Mouse (Mus musculus): ENCODE results near the gene Gipc1. TPM values are rescaled to one million over a fixed set of nuclear protein-coding genes. Genes with fewer than 3 reads are reported as not detected.

Gipc1 gene
- polyA plus RNA-seq, 1 experiment from 2014 or later: 181 TPM

- Histone ChIP-seq H3K27me3 (ENCODE audit: control insufficient read depth, insufficient read depth, low read length) (no peaks in the 10 kb centered on the region), H3K4me2 (ENCODE audit: low read depth) (no peak overlapping the region), H3K9ac (ENCODE audit: low read length) (no peak overlapping the region), H3K4me3 (ENCODE audit: low read depth, low read length) (no peak overlapping the region), H3K4me1 (ENCODE audit: control insufficient read depth, insufficient read depth, low read length) (peaks cover 10% of the 10 kb centered on the region), H3K36me3 (ENCODE audit: control insufficient read depth, insufficient read depth, low read length) (no peaks in the 10 kb centered on the region; the same call in 1 of the 2 replicates), H3K27ac (ENCODE audit: low read depth, low read length) (no peak overlapping the region), H3K9me3 (ENCODE audit: control insufficient read depth, low read length) (no peaks in the 10 kb centered on the region)
- no peak for DNase-seq (ENCODE audit: low spot score)
- ATAC-seq (ENCODE audit: insufficient read depth, low FRiP score, low TSS enrichment): no peak
- 94% methylated on average over 6 of the region's 6 CpGs for WGBS
Measured at GRCm38 (mm10) chr8:83654725-83655124, 2.2 kb downstream of the Gipc1 start.

- Histone ChIP-seq H3K36me3 (ENCODE audit: control insufficient read depth, insufficient read depth, low read length) (no peaks in the 10 kb centered on the region; the same call in 1 of the 2 replicates), H3K4me3 (ENCODE audit: low read depth, low read length) (no peak overlapping the region), H3K4me1 (ENCODE audit: control insufficient read depth, insufficient read depth, low read length) (peaks cover 16% of the 10 kb centered on the region), H3K9ac (ENCODE audit: low read length) (no peak overlapping the region), H3K4me2 (ENCODE audit: low read depth) (no peak overlapping the region), H3K9me3 (ENCODE audit: control insufficient read depth, low read length) (no peaks in the 10 kb centered on the region), H3K27ac (ENCODE audit: low read depth, low read length) (no peak overlapping the region), H3K27me3 (ENCODE audit: control insufficient read depth, insufficient read depth, low read length) (no peaks in the 10 kb centered on the region)
- WGBS: 92% methylated on average over 9 of the region's 9 CpGs
- DNase-seq (ENCODE audit: low spot score) (no peak), ATAC-seq (ENCODE audit: insufficient read depth, low FRiP score, low TSS enrichment) (no peak)
Measured at GRCm38 (mm10) chr8:83656043-83656442, 3.6 kb downstream of the Gipc1 start.

- Histone ChIP-seq H3K4me3 (ENCODE audit: low read depth, low read length) (no peak overlapping the region), H3K4me1 (ENCODE audit: control insufficient read depth, insufficient read depth, low read length) (peaks cover 20% of the 10 kb centered on the region), H3K36me3 (ENCODE audit: control insufficient read depth, insufficient read depth, low read length) (no peaks in the 10 kb centered on the region; the same call in 1 of the 2 replicates), H3K27me3 (ENCODE audit: control insufficient read depth, insufficient read depth, low read length) (no peaks in the 10 kb centered on the region), H3K4me2 (ENCODE audit: low read depth) (no peak overlapping the region), H3K9ac (ENCODE audit: low read length) (no peak overlapping the region), H3K27ac (ENCODE audit: low read depth, low read length) (no peak overlapping the region), H3K9me3 (ENCODE audit: control insufficient read depth, low read length) (no peaks in the 10 kb centered on the region)
- DNase-seq (ENCODE audit: low spot score): no peak
- WGBS: 74% methylated on average over 13 of the region's 13 CpGs
- no peak for ATAC-seq (ENCODE audit: insufficient read depth, low FRiP score, low TSS enrichment)
Measured at GRCm38 (mm10) chr8:83656484-83657246, 4.2 kb downstream of the Gipc1 start.

GRCm38 (mm10) chr8:83660545-83660944, 8.1 kb downstream of the Gipc1 start:
- Histone ChIP-seq H3K9ac (ENCODE audit: low read length) (no peak overlapping the region), H3K4me3 (ENCODE audit: low read depth, low read length) (no peak overlapping the region), H3K27me3 (ENCODE audit: control insufficient read depth, insufficient read depth, low read length) (no peaks in the 10 kb centered on the region), H3K4me2 (ENCODE audit: low read depth) (peak overlapping the region; percentile 14; the same call in 1 of the 2 replicates), H3K36me3 (ENCODE audit: control insufficient read depth, insufficient read depth, low read length) (peaks cover 2% of the 10 kb centered on the region; the same call in 1 of the 2 replicates), H3K4me1 (ENCODE audit: control insufficient read depth, insufficient read depth, low read length) (peaks cover 10% of the 10 kb centered on the region), H3K27ac (ENCODE audit: low read depth, low read length) (no peak overlapping the region), H3K9me3 (ENCODE audit: control insufficient read depth, low read length) (no peaks in the 10 kb centered on the region)
- WGBS: 8% methylated on average over 8 of the region's 8 CpGs
- DNase-seq (ENCODE audit: low spot score) (no peak), ATAC-seq (ENCODE audit: insufficient read depth, low FRiP score, low TSS enrichment) (peak; percentile 10; the same call in 1 of the 2 replicates)

- peaks cover 2% of the 10 kb centered on the region; the same call in 1 of the 2 replicates for H3K36me3 ChIP-seq (ENCODE audit: control insufficient read depth, insufficient read depth, low read length)
- peak overlapping the region; percentile 14; the same call in 1 of the 2 replicates for H3K4me2 ChIP-seq (ENCODE audit: low read depth)
- DNase-seq (ENCODE audit: low spot score): no peak
- whole genome bisulfite sequencing: 16% methylated on average over 22 of the region's 22 CpGs
- H3K9ac ChIP-seq (ENCODE audit: low read length): peak overlapping the region; percentile 10
- no peaks in the 10 kb centered on the region for H3K27me3 ChIP-seq (ENCODE audit: control insufficient read depth, insufficient read depth, low read length)
- no peaks in the 10 kb centered on the region for H3K9me3 ChIP-seq (ENCODE audit: control insufficient read depth, low read length)
- H3K4me1 ChIP-seq (ENCODE audit: control insufficient read depth, insufficient read depth, low read length): peaks cover 10% of the 10 kb centered on the region
- H3K4me3 ChIP-seq (ENCODE audit: low read depth, low read length): no peak overlapping the region
- ATAC-seq (ENCODE audit: insufficient read depth, low FRiP score, low TSS enrichment): peak; percentile 5; the same call in 1 of the 2 replicates
- no peak overlapping the region for H3K27ac ChIP-seq (ENCODE audit: low read depth, low read length)
Measured at GRCm38 (mm10) chr8:83660995-83661680, 8.7 kb downstream of the Gipc1 start.

- no peak overlapping the region for H3K4me3 ChIP-seq (ENCODE audit: low read depth, low read length)
- no peak for ATAC-seq (ENCODE audit: insufficient read depth, low FRiP score, low TSS enrichment)
- peak; percentile 88 for DNase-seq (ENCODE audit: low spot score)
- no peaks in the 10 kb centered on the region for H3K9me3 ChIP-seq (ENCODE audit: control insufficient read depth, low read length)
- no peak overlapping the region for H3K4me2 ChIP-seq (ENCODE audit: low read depth)
- no peak overlapping the region for H3K9ac ChIP-seq (ENCODE audit: low read length)
- no peak overlapping the region for H3K27ac ChIP-seq (ENCODE audit: low read depth, low read length)
- peaks cover 14% of the 10 kb centered on the region for H3K4me1 ChIP-seq (ENCODE audit: control insufficient read depth, insufficient read depth, low read length)
- H3K36me3 ChIP-seq (ENCODE audit: control insufficient read depth, insufficient read depth, low read length): 0 out of 2 replicates have a peak, but pooled peaks cover 2% of the 10 kb centered on the region
- H3K27me3 ChIP-seq (ENCODE audit: control insufficient read depth, insufficient read depth, low read length): no peaks in the 10 kb centered on the region; the same call in 1 of the 2 replicates
- WGBS: 16% methylated on average over 4 of the region's 4 CpGs
Measured at GRCm38 (mm10) chr8:83662421-83662826, 9.9 kb downstream of the Gipc1 start.

- ATAC-seq (ENCODE audit: insufficient read depth, low FRiP score, low TSS enrichment): no peak
- Histone ChIP-seq H3K9ac (ENCODE audit: low read length) (no peak overlapping the region), H3K4me1 (ENCODE audit: control insufficient read depth, insufficient read depth, low read length) (peaks cover 20% of the 10 kb centered on the region), H3K4me2 (ENCODE audit: low read depth) (no peak overlapping the region), H3K36me3 (ENCODE audit: control insufficient read depth, insufficient read depth, low read length) (0 out of 2 replicates have a peak, but pooled peaks cover 2% of the 10 kb centered on the region), H3K4me3 (ENCODE audit: low read depth, low read length) (no peak overlapping the region), H3K27ac (ENCODE audit: low read depth, low read length) (no peak overlapping the region), H3K9me3 (ENCODE audit: control insufficient read depth, low read length) (no peaks in the 10 kb centered on the region), H3K27me3 (ENCODE audit: control insufficient read depth, insufficient read depth, low read length) (peaks cover 7% of the 10 kb centered on the region; the same call in 1 of the 2 replicates)
- 95% methylated on average over 13 of the region's 13 CpGs for WGBS
- DNase-seq (ENCODE audit: low spot score): no peak
Measured at GRCm38 (mm10) chr8:83664096-83664495, 11.6 kb downstream of the Gipc1 start.

GRCm38 (mm10) chr8:83664931-83665625, 12.6 kb downstream of the Gipc1 start:
- no peak for DNase-seq (ENCODE audit: low spot score)
- whole genome bisulfite sequencing: 64% methylated on average over 2 of the region's 2 CpGs
- ATAC-seq (ENCODE audit: insufficient read depth, low FRiP score, low TSS enrichment): no peak
- Histone ChIP-seq H3K4me2 (ENCODE audit: low read depth) (no peak overlapping the region), H3K4me3 (ENCODE audit: low read depth, low read length) (no peak overlapping the region), H3K27me3 (ENCODE audit: control insufficient read depth, insufficient read depth, low read length) (peaks cover 7% of the 10 kb centered on the region; the same call in 1 of the 2 replicates), H3K4me1 (ENCODE audit: control insufficient read depth, insufficient read depth, low read length) (peaks cover 20% of the 10 kb centered on the region), H3K9me3 (ENCODE audit: control insufficient read depth, low read length) (no peaks in the 10 kb centered on the region), H3K9ac (ENCODE audit: low read length) (no peak overlapping the region), H3K27ac (ENCODE audit: low read depth, low read length) (no peak overlapping the region), H3K36me3 (ENCODE audit: control insufficient read depth, insufficient read depth, low read length) (0 out of 2 replicates have a peak, but pooled peaks cover 2% of the 10 kb centered on the region)
